Mouse (Mus musculus) E14TG2a.4 (cell line): ENCODE results near the gene Krtap4-6.
"Not testable (repeated sequence)": the region's sequence is repeated elsewhere in the genome, so short reads cannot be mapped to it uniquely, and the experiment has no call there.

Experiments used
- H3K27me3 ChIP-seq: 2 replicates; pipeline ENCODE4 v1.6.1; 2014; ENCODE audit warnings: low read length, control low read depth; ENCODE audit not compliant: insufficient read depth
- H3K36me3 ChIP-seq: 2 replicates; pipeline ENCODE4 v1.6.1; 2014; ENCODE audit warnings: low read length, control low read depth; ENCODE audit not compliant: insufficient read depth
- H3K4me1 ChIP-seq: replicated peaks from 2 replicates; pipeline ENCODE4 v1.6.1; 2014; ENCODE audit warnings: low read depth, low read length, control low read depth
- H3K4me3 ChIP-seq: replicated peaks from 2 replicates; pipeline ENCODE4 v1.5.1; 2014; ENCODE audit warnings: mild to moderate bottlenecking, low read length
- H3K9me3 ChIP-seq: 2 replicates; pipeline ENCODE4 v1.6.1; 2014; ENCODE audit warnings: low read length, control low read depth
- CTCF ChIP-seq: conservative IDR thresholded peaks from 2 replicates; pipeline ENCODE4 v1.5.1; 2014; ENCODE audit warnings: low read length
- NANOG ChIP-seq: IDR thresholded peaks from 2 replicates; pipeline ENCODE4 v1.6.1; 2014; ENCODE audit warnings: borderline replicate concordance, low read length, mixed read lengths
- POU5F1 ChIP-seq: IDR thresholded peaks from 2 replicates; pipeline ENCODE4 v1.6.1; 2014; ENCODE audit warnings: low read length, borderline replicate concordance

The Krtap4-6 gene

GRCm38 (mm10) chr11:99665860-99666259 lies at the start of gene Krtap4-6:
Gene Krtap4-6, minus strand, starts transcription at chr11:99665960.
- TF ChIP-seq POU5F1 (no peak), NANOG (no peak), CTCF (no peak)
- no peaks in the 10 kb centered on the region; the same call in 1 of the 2 replicates for H3K27me3 ChIP-seq
- no peaks in the 10 kb centered on the region for H3K4me1 ChIP-seq
- peaks cover 11% of the 10 kb centered on the region for H3K9me3 ChIP-seq
- H3K36me3 ChIP-seq = no peaks in the 10 kb centered on the region
- no peak within 1 kb of the TSS for H3K4me3 ChIP-seq

- H3K4me1 ChIP-seq = no peaks in the 10 kb centered on the region
- H3K9me3 ChIP-seq = no peaks in the 10 kb centered on the region
- H3K4me3 ChIP-seq = no peak within 1 kb of the TSS
- no peak for TF ChIP-seq CTCF
- H3K36me3 ChIP-seq = no peaks in the 10 kb centered on the region
- no peaks in the 10 kb centered on the region for H3K27me3 ChIP-seq
Observed at GRCm38 (mm10) chr11:99690463-99690862, 24.7 kb upstream of the Krtap4-6 start, which contains the start of gene Gm14190. Gene Gm14190, minus strand, starts transcription at chr11:99690740.

DNA sequence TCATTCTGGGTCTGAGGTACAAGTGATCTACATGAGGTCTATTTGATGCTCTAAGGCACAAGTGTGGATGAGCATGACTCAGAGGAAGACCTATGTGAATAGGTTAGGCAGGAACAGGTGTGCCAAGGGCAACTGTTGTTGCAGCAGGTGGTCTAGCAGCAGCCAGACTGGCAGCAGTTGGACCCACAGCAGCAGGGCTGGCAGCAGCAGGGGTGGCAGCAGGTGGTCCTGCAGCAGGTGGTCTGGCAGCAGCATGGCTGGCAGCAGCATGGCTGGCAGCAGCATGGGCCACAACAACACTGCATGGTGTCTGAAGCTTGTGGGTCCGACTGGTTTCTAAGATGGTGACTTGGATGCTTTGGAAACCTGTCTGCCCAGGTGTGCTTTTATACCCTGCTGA lies 19.5 kb upstream of the Krtap4-6 start:
- H3K27me3 ChIP-seq, H3K4me1 ChIP-seq, H3K36me3 ChIP-seq, H3K9me3 ChIP-seq, H3K4me3 ChIP-seq: not testable (repeated sequence)

DNA sequence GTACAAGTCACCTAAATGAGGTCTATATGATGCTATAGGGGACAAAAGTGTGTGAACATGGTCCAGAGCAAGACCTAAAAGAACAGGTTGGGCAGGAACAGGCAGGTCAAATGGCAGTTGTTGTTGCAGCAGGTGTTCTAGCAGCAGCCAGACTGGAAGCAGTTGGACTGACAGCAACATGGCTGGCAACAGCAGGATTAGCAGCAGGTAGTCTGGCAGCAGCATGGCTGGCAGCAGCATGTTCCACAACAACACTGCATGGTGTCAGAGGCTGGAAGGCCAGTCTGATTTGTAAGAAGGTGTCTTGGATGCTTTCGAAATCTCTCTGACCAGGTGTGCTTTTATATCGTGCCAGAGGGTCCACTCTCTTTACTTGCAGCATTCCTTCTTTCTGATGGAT lies 17.7 kb upstream of the Krtap4-6 start:
- TF ChIP-seq NANOG (no peak), CTCF (no peak), POU5F1 (no peak)
- Histone ChIP-seq H3K27me3 (no peaks in the 10 kb centered on the region), H3K4me3 (no peak overlapping the region), H3K4me1 (no peaks in the 10 kb centered on the region), H3K36me3 (no peaks in the 10 kb centered on the region), H3K9me3 (no peaks in the 10 kb centered on the region)

GRCm38 (mm10) chr11:99662802-99663201 lies 3.0 kb downstream of the Krtap4-6 start:
- no peaks in the 10 kb centered on the region for H3K36me3 ChIP-seq

GRCm38 (mm10) chr11:99659256-99659655 lies 6.5 kb downstream of the Krtap4-6 start:
- Histone ChIP-seq H3K27me3 (no peaks in the 10 kb centered on the region), H3K4me3 (no peak overlapping the region), H3K9me3 (no peaks in the 10 kb centered on the region), H3K4me1 (peaks cover 32% of the 10 kb centered on the region), H3K36me3 (no peaks in the 10 kb centered on the region)
- TF ChIP-seq NANOG (no peak), CTCF (no peak), POU5F1 (no peak)

More at GRCm38 (mm10) chr11:99662802-99663201, 3.0 kb downstream of the Krtap4-6 start:
- no peaks in the 10 kb centered on the region for H3K27me3 ChIP-seq
- no peak overlapping the region for H3K4me3 ChIP-seq
- TF ChIP-seq CTCF = no peak
- no peak for TF ChIP-seq NANOG
- no peak for TF ChIP-seq POU5F1
- H3K9me3 ChIP-seq = peaks cover 4% of the 10 kb centered on the region
- peaks cover 20% of the 10 kb centered on the region for H3K4me1 ChIP-seq

- peaks cover 32% of the 10 kb centered on the region for H3K4me1 ChIP-seq
- not testable (repeated sequence) for H3K36me3 ChIP-seq, H3K9me3 ChIP-seq, H3K4me3 ChIP-seq, H3K27me3 ChIP-seq
Observed at GRCm38 (mm10) chr11:99658467-99659010, 7.2 kb downstream of the Krtap4-6 start, which contains the start of gene Gm11563. Gene Gm11563, minus strand, starts transcription at chr11:99658960.

DNA sequence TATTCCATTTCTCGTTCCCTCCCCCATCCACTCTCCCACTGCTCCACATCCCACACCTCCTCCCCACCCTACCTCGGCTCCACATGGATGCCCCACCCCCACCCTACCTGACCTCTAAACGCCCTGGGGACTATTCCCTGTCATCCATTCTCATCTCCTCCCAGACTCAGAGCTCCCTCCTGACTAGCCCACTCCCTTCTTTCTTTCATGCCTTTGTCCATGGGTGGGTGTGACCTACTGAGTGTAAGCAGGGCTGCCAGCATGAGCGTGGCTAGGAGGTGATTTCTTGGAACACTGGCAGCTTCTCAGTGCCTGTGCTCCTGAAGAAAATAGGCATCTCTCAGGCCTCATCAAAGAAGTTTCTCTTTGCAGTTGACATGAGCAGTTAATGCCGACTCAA lies 8.7 kb downstream of the Krtap4-6 start:
- Histone ChIP-seq H3K4me1 (peaks cover 32% of the 10 kb centered on the region), H3K27me3 (no peaks in the 10 kb centered on the region)

DNA sequence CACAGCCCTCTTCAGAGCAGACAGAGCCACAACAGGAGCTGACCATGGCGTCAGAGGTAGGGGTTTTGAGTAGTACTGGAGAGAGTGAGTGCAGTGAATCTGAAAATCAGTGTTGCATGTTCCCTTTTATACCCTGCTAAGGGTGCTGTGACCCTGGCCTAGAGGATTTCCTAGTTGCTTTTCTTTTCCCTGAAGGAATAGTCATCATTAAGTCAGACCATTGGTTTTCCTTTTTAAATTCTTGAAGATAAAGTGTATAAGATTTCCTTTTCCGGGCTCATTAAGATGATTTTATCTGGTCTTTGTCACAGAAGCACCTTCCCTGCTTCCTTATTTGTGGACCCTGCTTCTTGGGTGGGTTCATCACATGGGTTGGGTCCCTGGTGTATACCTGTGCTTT lies 15.6 kb downstream of the Krtap4-6 start, which contains the start of gene Gm11555:
TSS of gene Gm11555 (minus strand) at position 101 of the 400 bp plus-strand sequence.
- no peak within 1 kb of the TSS for H3K4me3 ChIP-seq
- no peaks in the 10 kb centered on the region for H3K4me1 ChIP-seq
- no peaks in the 10 kb centered on the region for H3K9me3 ChIP-seq
- H3K36me3 ChIP-seq = no peaks in the 10 kb centered on the region
- TF ChIP-seq POU5F1 = no peak
- no peak for TF ChIP-seq CTCF
- TF ChIP-seq NANOG = no peak
- no peaks in the 10 kb centered on the region for H3K27me3 ChIP-seq

More for the DNA sequence above, 8.7 kb downstream of the Krtap4-6 start:
- TF ChIP-seq POU5F1 (no peak), CTCF (no peak), NANOG (no peak)
- no peak overlapping the region for H3K4me3 ChIP-seq
- no peaks in the 10 kb centered on the region for H3K36me3 ChIP-seq
- H3K9me3 ChIP-seq = no peaks in the 10 kb centered on the region
